Mouse (Mus musculus): Measurements from ENCODE around the gene Hoxa7. TPM values are rescaled to one million over a fixed set of nuclear protein-coding genes. Genes with fewer than 3 reads are reported as not detected.

Gene Hoxa7
- total and polyA plus RNA-seq, 2 experiments from 2014 or later, result 1.3 to 2.9 TPM

- Histone ChIP-seq H3K4me1 (ENCODE audit: insufficient read depth, low read length) (no peaks in the 10 kb centered on the region), H3K9ac (replicated peaks; ENCODE audit: low read length) (no peak overlapping the region), H3K4me3 (ENCODE audit: low read length) (peak overlapping the region; percentile 18), H3K9me3 (ENCODE audit: low read length) (no peaks in the 10 kb centered on the region), H3K4me2 (ENCODE audit: low read depth, low read length) (peak overlapping the region; percentile 40), H3K27me3 (ENCODE audit: insufficient read depth, low read length) (peaks cover 86% of the 10 kb centered on the region), H3K36me3 (ENCODE audit: insufficient read depth, low read length) (no peaks in the 10 kb centered on the region), H3K27ac (no peak overlapping the region)
- ATAC-seq (no peak), DNase-seq (ENCODE audit: low spot score) (no peak)
- 9% methylated on average over 18 of the region's 18 CpGs for WGBS
- TF ChIP-seq CTCF (IDR thresholded peaks at IDR 0.05; ENCODE audit: low read depth), result no peak
Measured at GRCm38 (mm10) chr6:52208868-52209684, 12.6 kb downstream of the Hoxa7 start.

- peak within 1 kb of the TSS; percentile 18 for H3K4me3 ChIP-seq (ENCODE audit: low read length)
- H3K4me1 ChIP-seq (ENCODE audit: insufficient read depth, low read length), result no peaks in the 10 kb centered on the region
- peaks cover 85% of the 10 kb centered on the region for H3K27me3 ChIP-seq (ENCODE audit: insufficient read depth, low read length)
- 2% methylated on average over 47 of the region's 47 CpGs for WGBS
- TF ChIP-seq CTCF (IDR thresholded peaks at IDR 0.05; ENCODE audit: low read depth), result no peak
- ATAC-seq (no peak), DNase-seq (ENCODE audit: low spot score) (peak; percentile 59)
- peak within 1 kb of the TSS; percentile 40 for H3K4me2 ChIP-seq (ENCODE audit: low read depth, low read length)
- no peak within 1 kb of the TSS for H3K9ac ChIP-seq (replicated peaks; ENCODE audit: low read length)
- no peaks in the 10 kb centered on the region for H3K36me3 ChIP-seq (ENCODE audit: insufficient read depth, low read length)
- no peaks in the 10 kb centered on the region for H3K9me3 ChIP-seq (ENCODE audit: low read length)
- no peak within 1 kb of the TSS for H3K27ac ChIP-seq
Measured at GRCm38 (mm10) chr6:52208072-52208867, 13.4 kb downstream of the Hoxa7 start, which contains the start of gene Hoxa6. Gene Hoxa6, minus strand, starts transcription at chr6:52208722.

- no peak for ATAC-seq
- no peak overlapping the region for H3K9ac ChIP-seq (replicated peaks; ENCODE audit: low read length)
- H3K4me3 ChIP-seq (ENCODE audit: low read length), result no peak overlapping the region
- no peaks in the 10 kb centered on the region for H3K36me3 ChIP-seq (ENCODE audit: insufficient read depth, low read length)
- H3K27me3 ChIP-seq (ENCODE audit: insufficient read depth, low read length), result peaks cover 86% of the 10 kb centered on the region
- no peaks in the 10 kb centered on the region for H3K9me3 ChIP-seq (ENCODE audit: low read length)
- H3K27ac ChIP-seq, result no peak overlapping the region
- no peaks in the 10 kb centered on the region for H3K4me1 ChIP-seq (ENCODE audit: insufficient read depth, low read length)
- no peak overlapping the region for H3K4me2 ChIP-seq (ENCODE audit: low read depth, low read length)
- no peak for TF ChIP-seq CTCF (IDR thresholded peaks at IDR 0.05; ENCODE audit: low read depth)
- no peak for DNase-seq (ENCODE audit: low spot score)
Measured at GRCm38 (mm10) chr6:52207684-52207976, 14.0 kb downstream of the Hoxa7 start.

GRCm38 (mm10) chr6:52206882-52207683 is 14.6 kb downstream of the Hoxa7 start:
- no peak for TF ChIP-seq CTCF (IDR thresholded peaks at IDR 0.05; ENCODE audit: low read depth)
- Histone ChIP-seq H3K27ac (no peak overlapping the region), H3K27me3 (ENCODE audit: insufficient read depth, low read length) (peaks cover 86% of the 10 kb centered on the region), H3K9ac (replicated peaks; ENCODE audit: low read length) (no peak overlapping the region), H3K4me2 (ENCODE audit: low read depth, low read length) (0 out of 2 replicates have a peak overlapping the region, but pooled peaks have one; percentile 19), H3K36me3 (ENCODE audit: insufficient read depth, low read length) (no peaks in the 10 kb centered on the region), H3K9me3 (ENCODE audit: low read length) (no peaks in the 10 kb centered on the region), H3K4me3 (ENCODE audit: low read length) (no peak overlapping the region), H3K4me1 (ENCODE audit: insufficient read depth, low read length) (no peaks in the 10 kb centered on the region)
- ATAC-seq (no peak), DNase-seq (ENCODE audit: low spot score) (no peak)
- 7% methylated on average over 4 of the region's 4 CpGs for WGBS

GRCm38 (mm10) chr6:52205638-52206621 is 15.7 kb downstream of the Hoxa7 start:
- H3K4me2 ChIP-seq (ENCODE audit: low read depth, low read length), result peak overlapping the region; percentile 19
- no peaks in the 10 kb centered on the region for H3K36me3 ChIP-seq (ENCODE audit: insufficient read depth, low read length)
- H3K4me3 ChIP-seq (ENCODE audit: low read length), result no peak overlapping the region
- H3K9ac ChIP-seq (replicated peaks; ENCODE audit: low read length), result no peak overlapping the region
- H3K9me3 ChIP-seq (ENCODE audit: low read length), result no peaks in the 10 kb centered on the region
- H3K27ac ChIP-seq, result peak overlapping the region; percentile 38
- H3K4me1 ChIP-seq (ENCODE audit: insufficient read depth, low read length), result no peaks in the 10 kb centered on the region
- no peak for TF ChIP-seq CTCF (IDR thresholded peaks at IDR 0.05; ENCODE audit: low read depth)
- ATAC-seq, result no peak
- peaks cover 87% of the 10 kb centered on the region for H3K27me3 ChIP-seq (ENCODE audit: insufficient read depth, low read length)
- WGBS, result 3% methylated on average over 55 of the region's 55 CpGs
- DNase-seq (ENCODE audit: low spot score), result no peak

All from hindbrain, postnatal 0 days (tissue).